Mouse (Mus musculus) C2C12 (cell line): Measurements from ENCODE around the gene Hectd1.

Source experiments
- CTCF ChIP-seq: IDR thresholded peaks from one replicate; pipeline ENCODE4 v1.5.1; 2011; ENCODE audit not compliant: control insufficient read depth, insufficient read depth, insufficient read length
- FOSL1 ChIP-seq: IDR thresholded peaks from one replicate; pipeline ENCODE4 v1.8.0; 2011; ENCODE audit warnings: mild to moderate bottlenecking, low read length; ENCODE audit not compliant: poor library complexity, insufficient read depth, severe bottlenecking
- MAX ChIP-seq: IDR thresholded peaks from one replicate; pipeline ENCODE4 v1.6.1; 2011; ENCODE audit warnings: mild to moderate bottlenecking, control low read depth
- USF1 ChIP-seq: IDR thresholded peaks from one replicate; pipeline ENCODE4 v1.6.1; 2011; ENCODE audit warnings: low read depth, mild to moderate bottlenecking, control low read depth, moderate library complexity

GRCm38 (mm10) chr12:51744957-51745356 is 84.4 kb downstream of the Hectd1 start:
- TF ChIP-seq CTCF = no peak
- TF ChIP-seq FOSL1 = no peak
- no peak for TF ChIP-seq USF1
- no peak for TF ChIP-seq MAX
